Mouse (Mus musculus) MEL (cell line): ENCODE results near the gene Ak5. TPM values are rescaled to one million over a fixed set of nuclear protein-coding genes. Genes with fewer than 3 reads are reported as not detected.

ENCODE experiments used
- DNase-seq: peaks from one replicate; pipeline ENCODE4 v3.0.0; 2011; ENCODE audit warnings: low read depth, low spot score
- H3K27ac ChIP-seq: 2 replicates; pipeline ENCODE4 v1.5.1; 2012; ENCODE audit warnings: low read depth, mild to moderate bottlenecking, control low read depth, low read length, moderate library complexity; ENCODE audit not compliant: control insufficient read depth
- H3K27me3 ChIP-seq, 2 experiments: fragments of 150-350 bp in 1 of 2; sonication (generic) in 1 of 2; 2 replicates each; pipeline ENCODE4 v1.6.1; 2012; ENCODE audit warnings: low read length in 2 of 2, mild to moderate bottlenecking in 2 of 2, improper control_type of control experiment in 1 of 2, moderate library complexity in 1 of 2; ENCODE audit not compliant: insufficient read depth in 2 of 2, control insufficient read depth in 1 of 2
- H3K36me3 ChIP-seq, 2 experiments: 2 replicates each; pipeline ENCODE4 v1.6.1; 2012 to 2014; ENCODE audit warnings: low read length in 2 of 2, improper control_type of control experiment in 1 of 2, inconsistent platforms in 1 of 2, mild to moderate bottlenecking in 1 of 2; ENCODE audit not compliant: insufficient read depth in 2 of 2, control insufficient read depth in 1 of 2
- H3K4me1 ChIP-seq, 2 experiments: fragments of 150-350 bp in 1 of 2; sonication (generic) in 1 of 2; 2 replicates each; pipeline ENCODE4 v1.6.1; 2012; ENCODE audit warnings: low read length in 2 of 2, improper control_type of control experiment in 1 of 2, mild to moderate bottlenecking in 1 of 2; ENCODE audit not compliant: insufficient read depth in 2 of 2, control insufficient read depth in 1 of 2
- H3K4me3 ChIP-seq, 2 experiments: fragments of 150-350 bp in 1 of 2; sonication (generic) in 1 of 2; 2 replicates each; pipeline ENCODE4 v1.5.1; 2012; ENCODE audit warnings: low read depth in 2 of 2, low read length in 2 of 2, mild to moderate bottlenecking in 2 of 2, moderate library complexity in 2 of 2, control low read depth in 1 of 2, improper control_type of control experiment in 1 of 2; ENCODE audit not compliant: control insufficient read depth in 1 of 2, insufficient read depth in 1 of 2
- H3K79me2 ChIP-seq: 2 replicates; pipeline ENCODE4 v1.6.1; 2012; ENCODE audit warnings: mild to moderate bottlenecking, low read length, moderate library complexity; ENCODE audit not compliant: control insufficient read depth, poor library complexity, insufficient read depth
- H3K9ac ChIP-seq: 2 replicates; pipeline ENCODE4 v1.6.1; 2012; ENCODE audit warnings: low read depth, mild to moderate bottlenecking, control low read depth, low read length, moderate library complexity; ENCODE audit not compliant: control insufficient read depth, poor library complexity, severe bottlenecking
- H3K9me3 ChIP-seq: fragments of 150-350 bp; sonication (generic); replicated peaks from 2 replicates; pipeline ENCODE4 v1.6.1; 2012; ENCODE audit warnings: mild to moderate bottlenecking, low read length, improper control_type of control experiment, moderate library complexity; ENCODE audit not compliant: insufficient read depth
- BHLHE40 ChIP-seq: IDR thresholded peaks from 2 replicates; pipeline ENCODE4 v1.6.1; 2012; ENCODE audit warnings: low read depth, mild to moderate bottlenecking, inconsistent platforms, low read length, improper control_type of control experiment, borderline replicate concordance
- E2F4 ChIP-seq: IDR thresholded peaks from 2 replicates; pipeline ENCODE4 v1.6.1; 2011; ENCODE audit warnings: low read depth, low read length, improper control_type of control experiment, borderline replicate concordance
- ELF1 ChIP-seq: IDR thresholded peaks from 2 replicates; pipeline ENCODE4 v1.6.1; 2014; ENCODE audit warnings: low read depth, mild to moderate bottlenecking, inconsistent platforms, low read length, improper control_type of control experiment, moderate library complexity
- EP300 ChIP-seq, 2 experiments: IDR thresholded peaks; 2 replicates each; pipeline ENCODE4 v1.6.1; 2011; ENCODE audit warnings: improper control_type of control experiment in 2 of 2, low read length in 2 of 2, low read depth in 1 of 2, mild to moderate bottlenecking in 1 of 2
- ETS1 ChIP-seq: IDR thresholded peaks from 2 replicates; pipeline ENCODE4 v1.6.1; 2012; ENCODE audit warnings: low read depth, mild to moderate bottlenecking, inconsistent platforms, low read length, improper control_type of control experiment, moderate library complexity
- GABPA ChIP-seq: IDR thresholded peaks from 2 replicates; pipeline ENCODE4 v1.6.1; 2012; ENCODE audit warnings: low read depth, mild to moderate bottlenecking, inconsistent platforms, low read length, improper control_type of control experiment, moderate library complexity
- KAT2A ChIP-seq: conservative IDR thresholded peaks from 2 replicates; pipeline ENCODE4 v1.6.1; 2012; ENCODE audit warnings: low read depth, low read length, improper control_type of control experiment, inconsistent platforms
- MAFK ChIP-seq: IDR thresholded peaks from 2 replicates; pipeline ENCODE4 v1.6.1; 2011; ENCODE audit warnings: low read depth, mild to moderate bottlenecking, low read length, improper control_type of control experiment, borderline replicate concordance
- MAX ChIP-seq: IDR thresholded peaks from 2 replicates; pipeline ENCODE4 v1.6.1; 2011; ENCODE audit warnings: low read length, improper control_type of control experiment
- MYB ChIP-seq: IDR thresholded peaks from 2 replicates; pipeline ENCODE4 v1.6.1; 2011; ENCODE audit warnings: mild to moderate bottlenecking, low read depth, low read length, improper control_type of control experiment
- NELFE ChIP-seq: IDR thresholded peaks from 2 replicates; pipeline ENCODE4 v1.6.1; 2011; ENCODE audit warnings: low read depth, low read length, improper control_type of control experiment
- NRF1 ChIP-seq: IDR thresholded peaks from 2 replicates; pipeline ENCODE4 v1.6.1; 2014; ENCODE audit warnings: low read depth, mild to moderate bottlenecking, inconsistent platforms, low read length, improper control_type of control experiment, moderate library complexity; ENCODE audit not compliant: poor library complexity, insufficient read depth, severe bottlenecking
- POLR2A ChIP-seq, 2 experiments: IDR thresholded peaks; 2 replicates each; pipeline ENCODE4 v1.6.1; 2011 to 2012; ENCODE audit warnings: low read length in 2 of 2, mild to moderate bottlenecking in 2 of 2, control low read depth in 1 of 2, improper control_type of control experiment in 1 of 2, low read depth in 1 of 2, moderate library complexity in 1 of 2; ENCODE audit not compliant: control insufficient read depth in 1 of 2, insufficient read depth in 1 of 2, poor library complexity in 1 of 2
- POLR2AphosphoS2 ChIP-seq: IDR thresholded peaks from 2 replicates; pipeline ENCODE4 v1.6.1; 2011; ENCODE audit warnings: low read length, improper control_type of control experiment
- SMC3 ChIP-seq: IDR thresholded peaks from 2 replicates; pipeline ENCODE4 v1.6.1; 2011; ENCODE audit warnings: low read depth, low read length, improper control_type of control experiment
- TAL1 ChIP-seq: IDR thresholded peaks from 2 replicates; pipeline ENCODE4 v1.6.1; 2012; ENCODE audit warnings: mild to moderate bottlenecking, inconsistent platforms, low read length, moderate library complexity, mixed read lengths
- TCF12 ChIP-seq: IDR thresholded peaks from 2 replicates; pipeline ENCODE4 v1.6.1; 2014; ENCODE audit warnings: low read depth, mild to moderate bottlenecking, inconsistent platforms, low read length, improper control_type of control experiment, moderate library complexity
- UBTF ChIP-seq: IDR thresholded peaks from 2 replicates; pipeline ENCODE4 v1.6.1; 2012; ENCODE audit warnings: low read depth, mild to moderate bottlenecking, inconsistent platforms, low read length, improper control_type of control experiment, moderate library complexity, borderline replicate concordance; ENCODE audit not compliant: insufficient read depth
- USF1 ChIP-seq: IDR thresholded peaks from 2 replicates; pipeline ENCODE4 v1.6.1; 2014; ENCODE audit warnings: low read depth, mild to moderate bottlenecking, inconsistent platforms, low read length, improper control_type of control experiment, moderate library complexity
- polyA plus RNA-seq, 2 experiments: library from polyadenylated mRNA; stranded (reverse) in 1 of 2; unstranded in 1 of 2; fragments of >175 nt in 1 of 2; fragments of >200 nt in 1 of 2; gene quantifications; 2 replicates each; pipeline versions ENCODE4 v1.2.1 to v1.2.4; 2012; ENCODE audit warnings: low replicate concordance in 2 of 2, low read depth in 1 of 2; ENCODE audit not compliant: insufficient read length in 2 of 2, insufficient read depth in 1 of 2, missing spikeins in 1 of 2
- total RNA-seq: library from RNA; depleted of rRNA; stranded (reverse); fragments of 300-350 nt; gene quantifications from 2 replicates; pipeline ENCODE4 v1.2.3, GENCODE M21; 2012

The Ak5 gene
- total and polyA plus RNA-seq, 3 experiments = 0.06 to 0.31 TPM; not detected in 1

- H3K79me2 ChIP-seq = no peaks in the 10 kb centered on the region
Observed at GRCm38 (mm10) chr3:152689105-152689504, 20.9 kb upstream of the Ak5 start.

GRCm38 (mm10) chr3:152688532-152688931, 20.4 kb upstream of the Ak5 start:
- no peak overlapping the region for H3K27ac ChIP-seq
- TF ChIP-seq NRF1 (no peak), SMC3 (no peak), USF1 (no peak), KAT2A (no peak), NELFE (no peak), TAL1 (no peak), E2F4 (no peak), MYB (no peak), TCF12 (no peak), POLR2A (IDR thresholded peaks at IDR 0.05; ENCODE audit: control insufficient read depth in 1 of 2, insufficient read depth in 1 of 2, low read depth in 1 of 2, low read length in 2 of 2, poor library complexity in 1 of 2) (no peak), POLR2AphosphoS2 (no peak), ELF1 (no peak), EP300 (IDR thresholded peaks at IDR 0.05; ENCODE audit: low read depth in 1 of 2, low read length in 2 of 2) (no peak), ETS1 (no peak)
- no peaks in the 10 kb centered on the region for H3K4me1 ChIP-seq
- H3K36me3 ChIP-seq = no peaks in the 10 kb centered on the region
- H3K4me3 ChIP-seq = no peak overlapping the region
- peaks cover 3 to 5% of the 10 kb centered on the region in 2 experiments; a peak in 3 of 4 replicates for H3K27me3 ChIP-seq
- no peaks in the 10 kb centered on the region for H3K79me2 ChIP-seq
- no peak for DNase-seq
- H3K9me3 ChIP-seq = no peaks in the 10 kb centered on the region
- no peak overlapping the region for H3K9ac ChIP-seq

More at GRCm38 (mm10) chr3:152689105-152689504, 20.9 kb upstream of the Ak5 start:
- no peaks in the 10 kb centered on the region for H3K36me3 ChIP-seq
- no peak for DNase-seq
- H3K27me3 ChIP-seq = peaks cover 4 to 5% of the 10 kb centered on the region in 2 experiments; a peak in 3 of 4 replicates
- TF ChIP-seq MAFK (no peak), MAX (no peak), SMC3 (no peak), UBTF (no peak), USF1 (no peak), BHLHE40 (no peak), POLR2AphosphoS2 (no peak), GABPA (no peak), NELFE (no peak), TAL1 (no peak)
- no peak overlapping the region for H3K27ac ChIP-seq
- H3K9me3 ChIP-seq = no peaks in the 10 kb centered on the region
- no peaks in the 10 kb centered on the region for H3K4me1 ChIP-seq
- H3K4me3 ChIP-seq = no peak overlapping the region
- H3K9ac ChIP-seq = no peak overlapping the region
